Mouse (Mus musculus) midbrain, embryonic 12.5 days (tissue): ENCODE data around the gene Olfr350. TPM values are rescaled to one million over a fixed set of nuclear protein-coding genes. Genes with fewer than 3 reads are reported as not detected.

ENCODE experiments used
- ATAC-seq: fragments of 200-750 bp; cut with Nextera tagmentation; 2 replicates; pipeline ENCODE4 v1.8.0; 2017; ENCODE audit warnings: low read depth, moderate TSS enrichment, moderate library complexity; ENCODE audit not compliant: low FRiP score
- H3K27ac ChIP-seq: fragments of 300-500 bp; sonication (generic); replicated peaks from 2 replicates; pipeline ENCODE4 v1.5.1; 2016; ENCODE audit warnings: mild to moderate bottlenecking
- H3K27me3 ChIP-seq: fragments of 300-500 bp; sonication (generic); 2 replicates; pipeline ENCODE4 v1.6.1; 2016; ENCODE audit warnings: mild to moderate bottlenecking
- H3K36me3 ChIP-seq: fragments of 300-500 bp; sonication (generic); 2 replicates; pipeline ENCODE4 v1.6.1; 2016
- H3K4me1 ChIP-seq: fragments of 300-500 bp; sonication (generic); 2 replicates; pipeline ENCODE4 v1.6.1; 2016
- H3K4me2 ChIP-seq: fragments of 300-500 bp; sonication (generic); replicated peaks from 2 replicates; pipeline ENCODE4 v1.6.1; 2016; ENCODE audit warnings: mild to moderate bottlenecking, moderate library complexity
- H3K4me3 ChIP-seq: fragments of 300-500 bp; sonication (generic); 2 replicates; pipeline ENCODE4 v1.5.1; 2016; ENCODE audit warnings: mild to moderate bottlenecking
- H3K9ac ChIP-seq: fragments of 300-500 bp; sonication (generic); replicated peaks from 2 replicates; pipeline ENCODE4 v1.6.1; 2016; ENCODE audit warnings: mild to moderate bottlenecking, moderate library complexity
- H3K9me3 ChIP-seq: fragments of 300-500 bp; sonication (generic); 2 replicates; pipeline ENCODE4 v1.6.1; 2016; ENCODE audit warnings: mild to moderate bottlenecking
- WGBS: fragments of 180-500 bp; shearing (Covaris S2); methylation state at CpG from one replicate; pipeline ENCODE4 v1.1.7; 2016; 5-methylcytosine and 5-hydroxymethylcytosine counted together
- polyA plus RNA-seq: library from polyadenylated mRNA; unstranded; fragments of >200 nt; fragmentation: Nextera tagmentation; extraction: Ambion mirVana; gene quantifications from 2 replicates; pipeline ENCODE4 v1.2.1, GENCODE M21; 2016

Olfr350 gene
- polyA plus RNA-seq: not detected in 2 replicates

DNA sequence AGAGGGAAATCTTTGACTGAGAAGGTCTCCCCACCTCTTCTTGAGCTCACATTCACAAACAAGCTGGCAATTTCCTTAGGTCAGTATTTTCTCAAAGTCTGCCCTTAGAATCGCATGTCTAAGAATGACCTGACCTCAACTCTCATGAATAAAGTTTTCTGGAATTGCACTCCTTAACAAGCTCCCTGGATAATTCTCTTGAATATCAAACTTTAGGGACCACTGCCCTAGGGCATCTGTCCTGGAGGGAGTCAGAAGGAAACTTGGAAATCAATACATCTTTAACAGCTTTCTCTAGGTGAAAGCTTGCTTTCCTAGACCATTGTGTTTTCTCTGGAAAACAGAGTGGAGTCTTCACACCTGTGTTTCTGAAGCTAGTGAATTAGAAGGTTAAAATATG is at the start of gene Olfr350:
Olfr350 (plus strand) TSS at position 301 of the 400 bp plus-strand sequence.
- Histone ChIP-seq H3K27ac (no peak within 1 kb of the TSS), H3K4me1 (no peaks in the 10 kb centered on the region), H3K4me2 (no peak within 1 kb of the TSS), H3K36me3 (no peaks in the 10 kb centered on the region), H3K9me3 (peaks cover 31% of the 10 kb centered on the region), H3K4me3 (no peak within 1 kb of the TSS), H3K27me3 (no peaks in the 10 kb centered on the region), H3K9ac (no peak within 1 kb of the TSS)
- 82% methylated on average over 1 of the region's 1 CpGs for WGBS
- no peak for ATAC-seq

DNA sequence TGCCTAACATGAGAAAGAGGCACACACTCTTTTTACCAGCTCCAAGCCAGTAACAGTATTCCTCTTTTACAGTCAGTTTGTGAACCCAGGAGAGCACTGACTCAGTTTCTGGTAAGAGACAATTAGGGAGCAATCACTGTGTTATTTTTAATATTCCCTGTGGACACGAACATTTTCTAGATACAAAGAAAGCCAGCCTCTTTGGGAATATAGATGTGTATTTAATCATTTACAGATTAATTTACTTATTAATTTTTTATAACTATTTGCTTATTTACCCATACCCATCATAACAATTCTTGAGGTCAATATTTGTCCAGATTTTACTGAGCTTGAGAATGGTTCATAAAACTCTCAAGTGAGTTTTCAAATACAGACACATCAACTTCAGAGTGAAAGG is 29.2 kb upstream of the Olfr350 start, which contains the start of gene Olfr3:
Olfr3 (minus strand) TSS at position 101 of the 400 bp plus-strand sequence.
- 86% methylated on average over 1 of the region's 1 CpGs for WGBS
- H3K9ac ChIP-seq: no peak within 1 kb of the TSS
- no peak within 1 kb of the TSS for H3K4me2 ChIP-seq

DNA sequence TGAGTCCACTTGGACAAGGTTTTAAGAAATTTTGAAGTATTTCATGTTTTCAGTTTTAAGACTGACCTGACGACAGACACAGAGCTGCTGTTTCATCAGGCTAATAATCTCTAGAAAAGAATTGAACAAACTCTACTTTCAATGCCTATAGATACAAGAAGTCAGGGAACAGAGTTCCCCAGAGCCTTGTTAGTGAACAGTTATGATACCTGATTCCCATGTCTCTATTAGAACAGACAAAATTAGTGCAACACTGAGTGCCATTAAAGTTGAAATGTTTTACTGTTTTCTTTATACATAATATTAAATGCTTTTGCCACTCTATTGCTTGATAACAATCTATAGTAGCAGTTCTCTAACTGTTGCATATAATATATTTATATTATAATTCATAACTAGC is 16.4 kb downstream of the Olfr350 start, which contains the start of gene Olfr351:
Olfr351 (minus strand) TSS at position 101 of the 400 bp plus-strand sequence.
- Histone ChIP-seq H3K9me3 (peaks cover 28% of the 10 kb centered on the region), H3K4me2 (no peak within 1 kb of the TSS), H3K4me1 (no peaks in the 10 kb centered on the region), H3K27ac (no peak within 1 kb of the TSS), H3K27me3 (no peaks in the 10 kb centered on the region), H3K4me3 (no peak within 1 kb of the TSS), H3K36me3 (no peaks in the 10 kb centered on the region), H3K9ac (no peak within 1 kb of the TSS)
- no peak for ATAC-seq
- 83% methylated on average over 1 of the region's 1 CpGs for WGBS

More for the DNA sequence above, 29.2 kb upstream of the Olfr350 start, which contains the start of gene Olfr3:
- no peak for ATAC-seq
- Histone ChIP-seq H3K27me3 (no peaks in the 10 kb centered on the region), H3K36me3 (no peaks in the 10 kb centered on the region), H3K4me3 (no peak within 1 kb of the TSS), H3K9me3 (peaks cover 32% of the 10 kb centered on the region; the same call in 1 of the 2 replicates), H3K27ac (no peak within 1 kb of the TSS), H3K4me1 (no peaks in the 10 kb centered on the region)

DNA sequence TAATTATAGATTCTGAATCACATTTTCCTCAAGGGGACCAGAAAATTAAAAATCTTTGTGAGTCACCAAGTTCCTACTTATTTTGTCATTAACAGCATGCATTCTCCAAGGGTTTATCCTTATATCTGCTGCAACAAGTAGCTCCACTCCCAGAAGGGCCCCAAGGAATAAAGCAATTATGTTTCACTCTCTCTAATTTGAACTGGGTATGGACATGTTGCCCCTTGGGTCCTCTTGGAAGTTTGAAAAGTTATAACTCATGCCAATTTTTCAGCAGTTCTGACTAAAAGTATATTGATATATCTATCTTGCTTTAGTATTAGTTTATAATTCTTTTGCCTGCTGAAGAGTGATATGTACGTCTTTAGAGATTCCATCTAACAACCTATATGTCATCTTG is 22.1 kb downstream of the Olfr350 start, which contains the start of gene Olfr352:
Olfr352 (plus strand) TSS at position 301 of the 400 bp plus-strand sequence.
- Histone ChIP-seq H3K27me3 (no peaks in the 10 kb centered on the region), H3K9ac (no peak within 1 kb of the TSS), H3K36me3 (no peaks in the 10 kb centered on the region), H3K4me2 (no peak within 1 kb of the TSS), H3K4me3 (no peak within 1 kb of the TSS), H3K9me3 (peaks cover 26% of the 10 kb centered on the region), H3K27ac (no peak within 1 kb of the TSS), H3K4me1 (no peaks in the 10 kb centered on the region)
- ATAC-seq: no peak
- 83% methylated on average over 1 of the region's 1 CpGs for WGBS

DNA sequence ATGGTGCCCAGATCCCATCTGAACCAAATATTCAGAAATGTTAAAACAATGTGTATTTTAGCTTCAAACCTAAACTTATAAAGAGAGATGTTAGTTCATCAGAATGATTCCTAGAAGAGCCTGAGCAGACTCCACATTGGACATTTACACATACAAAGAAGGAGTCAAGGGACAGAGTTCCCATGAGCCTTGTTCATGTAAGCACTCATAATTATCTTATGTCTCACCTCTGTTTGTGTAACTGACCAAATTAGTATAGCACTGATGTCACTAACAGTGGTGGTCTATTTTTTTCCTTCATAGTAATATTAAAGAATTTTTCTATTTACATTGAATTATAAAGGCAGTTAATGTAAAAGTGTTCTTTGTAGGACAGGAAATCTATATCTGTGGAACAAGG is 46.7 kb downstream of the Olfr350 start, which contains the start of gene Olfr353:
Olfr353 (minus strand) TSS at position 101 of the 400 bp plus-strand sequence.
- Histone ChIP-seq H3K36me3 (no peaks in the 10 kb centered on the region), H3K27ac (no peak within 1 kb of the TSS), H3K9ac (no peak within 1 kb of the TSS), H3K4me2 (no peak within 1 kb of the TSS), H3K4me1 (no peaks in the 10 kb centered on the region), H3K27me3 (no peaks in the 10 kb centered on the region), H3K4me3 (no peak within 1 kb of the TSS), H3K9me3 (peaks cover 17% of the 10 kb centered on the region)
- ATAC-seq: no peak

DNA sequence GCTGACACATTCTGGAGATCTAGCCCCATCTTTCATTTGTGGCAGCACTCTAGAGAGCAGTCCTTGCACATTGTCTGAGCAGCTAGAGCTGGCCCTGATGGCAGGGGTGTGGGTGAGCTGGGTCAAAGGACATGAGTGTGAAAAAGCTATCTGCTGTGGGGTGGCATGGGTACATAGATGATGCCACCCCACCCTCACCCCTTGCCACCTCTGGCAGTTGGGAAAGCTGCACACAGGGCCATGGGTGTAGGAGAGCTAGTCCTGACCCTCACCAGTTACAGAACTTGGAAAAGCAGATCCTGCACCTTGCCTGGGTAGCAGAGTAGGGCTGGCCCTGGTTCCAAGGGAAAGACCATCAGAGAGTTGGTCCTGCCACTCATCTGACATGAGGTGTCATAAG is 51.0 kb downstream of the Olfr350 start:
- no peak overlapping the region for H3K4me3 ChIP-seq
- H3K36me3 ChIP-seq: no peaks in the 10 kb centered on the region
- H3K4me2 ChIP-seq: no peak overlapping the region
- peaks cover 33% of the 10 kb centered on the region for H3K9me3 ChIP-seq
- no peaks in the 10 kb centered on the region for H3K27me3 ChIP-seq
- H3K27ac ChIP-seq: no peak overlapping the region
- no peak overlapping the region for H3K9ac ChIP-seq
- no peak for ATAC-seq
- H3K4me1 ChIP-seq: no peaks in the 10 kb centered on the region

Other genes starting within 250 kb of the Olfr350 start
- not detected in 2 replicates for gene Olfr345, start 206.3 kb upstream of the Olfr350 start, polyA plus RNA-seq
- not detected in 2 replicates for gene Olfr346, start 160.5 kb upstream of the Olfr350 start, polyA plus RNA-seq
- gene Olfr347, start 114.4 kb upstream of the Olfr350 start, polyA plus RNA-seq: not detected in 2 replicates
- not detected in 2 replicates for gene Olfr348, start 62.0 kb upstream of the Olfr350 start, polyA plus RNA-seq
- gene Olfr50, start 55.8 kb upstream of the Olfr350 start, polyA plus RNA-seq: not detected in 2 replicates
- gene Olfr3, start 29.3 kb upstream of the Olfr350 start, polyA plus RNA-seq: not detected in 2 replicates
- not detected in 2 replicates for gene Olfr351, start 16.4 kb downstream of the Olfr350 start, polyA plus RNA-seq
- gene Olfr352, start 22.1 kb downstream of the Olfr350 start, polyA plus RNA-seq: not detected in 2 replicates
- gene Olfr353, start 46.6 kb downstream of the Olfr350 start, polyA plus RNA-seq: not detected in 2 replicates
- gene Olfr354, start 59.4 kb downstream of the Olfr350 start, polyA plus RNA-seq: not detected in 2 replicates
- gene Olfr355, start 82.6 kb downstream of the Olfr350 start, polyA plus RNA-seq: not detected in 2 replicates
- not detected in 2 replicates for gene Olfr356, start 90.8 kb downstream of the Olfr350 start, polyA plus RNA-seq
- not detected in 2 replicates for gene Olfr357, start 147.5 kb downstream of the Olfr350 start, polyA plus RNA-seq
- not detected in 2 replicates for gene Olfr358, start 163.0 kb downstream of the Olfr350 start, polyA plus RNA-seq
- not detected in 2 replicates for gene Olfr360, start 219.4 kb downstream of the Olfr350 start, polyA plus RNA-seq
- not detected in 2 replicates for gene Olfr361, start 243.0 kb downstream of the Olfr350 start, polyA plus RNA-seq